8 mouse cellular contexts compared by ENCODE assay signal in the genomic region with DNA sequence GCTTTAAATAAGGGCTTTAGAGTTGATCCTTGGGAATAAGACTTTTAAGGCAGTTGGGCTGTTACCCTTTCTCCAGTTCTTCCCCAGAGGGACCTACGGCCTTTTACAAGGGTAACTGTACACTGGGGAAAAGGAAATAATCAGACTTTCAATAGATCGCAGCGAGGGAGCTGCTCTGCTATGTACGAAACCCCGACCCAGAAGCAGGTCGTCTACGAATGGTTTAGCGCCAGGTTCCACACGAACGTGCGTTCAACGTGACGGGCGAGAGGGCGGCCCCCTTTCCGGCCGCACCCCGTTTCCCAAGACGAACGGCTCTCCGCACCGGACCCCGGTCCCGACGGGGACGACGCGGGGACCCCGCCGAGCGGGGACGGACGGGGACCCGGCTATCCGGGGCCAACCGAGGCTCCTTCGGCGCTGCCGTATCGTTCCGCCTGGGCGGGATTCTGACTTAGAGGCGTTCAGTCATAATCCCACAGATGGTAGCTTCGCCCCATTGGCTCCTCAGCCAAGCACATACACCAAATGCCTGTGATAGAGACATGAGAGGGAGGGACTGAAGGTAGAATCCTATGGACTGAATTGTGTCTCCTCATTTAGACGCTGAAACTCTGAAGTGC. TPM values are rescaled to one million over a fixed set of nuclear protein-coding genes. Genes with fewer than 3 reads are reported as not detected.
DNase-seq lines count a peak whose midpoint lies in the region; ATAC-seq and TF ChIP-seq lines count a peak whose summit lies in the region.
"Not testable (repeated sequence)": the region's sequence is repeated elsewhere in the genome, so short reads cannot be mapped to it uniquely, and the experiment has no call there.

No protein-coding gene starts in this region.

- not testable (repeated sequence) for H3K4me2 ChIP-seq in intestine, postnatal 0 days (replicated peaks; ENCODE audit: low read depth); lung, embryonic 16.5 days (ENCODE audit: low read depth, low read length)

- peak; percentile 57 for DNase-seq in adrenal gland, postnatal 14 days
- not testable (repeated sequence) for DNase-seq in heart, embryonic 10.5 days (ENCODE audit: low spot score)
- DNase-seq in left cerebral cortex, adult 18-20 months (ENCODE audit: low spot score in 2 of 2): peak; percentile 77
- peak; percentile 71 for DNase-seq in thymus, adult 2 months

- TF ChIP-seq CTCF in intestine, postnatal 0 days (IDR thresholded peaks at IDR 0.05; ENCODE audit: low read depth); thymus, adult 2 months (IDR thresholded peaks at IDR 0.05; ENCODE audit: borderline replicate concordance, control insufficient read depth, extremely low read depth, insufficient read depth, low read length, poor library complexity): not testable (repeated sequence)

- not testable (repeated sequence) for H3K9ac ChIP-seq in intestine, postnatal 0 days (ENCODE audit: low read depth, low read length); lung, embryonic 16.5 days (ENCODE audit: low read length)

- 22% methylated on average over 45 of the region's 45 CpGs for WGBS in heart, embryonic 10.5 days
- WGBS in intestine, postnatal 0 days: 40% methylated on average over 31 of the region's 45 CpGs
- 21% methylated on average over 30 of the region's 45 CpGs for WGBS in lung, embryonic 16.5 days
- WGBS in thymus, adult 2 months: 81% methylated on average over 45 of the region's 45 CpGs

- not testable (repeated sequence) for H3K4me1 ChIP-seq in heart, embryonic 10.5 days; intestine, postnatal 0 days (replicated peaks; ENCODE audit: control insufficient read depth, insufficient read depth, low read length); lung, embryonic 16.5 days (replicated peaks; ENCODE audit: control insufficient read depth, insufficient read depth, low read length); thymus, adult 2 months (replicated peaks; ENCODE audit: control insufficient read depth, insufficient read depth, low read length)

- H3K27ac ChIP-seq in heart, embryonic 10.5 days; intestine, postnatal 0 days (ENCODE audit: low read depth, low read length); lung, embryonic 16.5 days (ENCODE audit: low read length); thymus, adult 2 months (ENCODE audit: control insufficient read depth, insufficient read depth, low read length): not testable (repeated sequence)

- TF ChIP-seq POLR2A in thymus, adult 2 months (IDR thresholded peaks at IDR 0.05; ENCODE audit: control insufficient read depth, extremely low read depth, insufficient read depth, low read length, poor library complexity): not testable (repeated sequence)

- peaks cover 17% of the 10 kb centered on the region for H3K36me3 ChIP-seq in heart, embryonic 10.5 days
- H3K36me3 ChIP-seq in intestine, postnatal 0 days (ENCODE audit: control insufficient read depth, insufficient read depth): peaks cover 37% of the 10 kb centered on the region; the same call in 1 of the 2 replicates
- H3K36me3 ChIP-seq in lung, embryonic 16.5 days (ENCODE audit: control insufficient read depth, insufficient read depth, low read length); thymus, adult 2 months (ENCODE audit: control insufficient read depth, insufficient read depth, low read length): not testable (repeated sequence)

- not testable (repeated sequence) for H3K9me3 ChIP-seq in heart, embryonic 10.5 days; intestine, postnatal 0 days (ENCODE audit: control insufficient read depth); lung, embryonic 16.5 days (ENCODE audit: control insufficient read depth, low read length)

- H3K4me3 ChIP-seq in heart, embryonic 10.5 days: peak overlapping the region; percentile 42
- H3K4me3 ChIP-seq in intestine, postnatal 0 days (ENCODE audit: low read depth, low read length); lung, embryonic 16.5 days (ENCODE audit: low read length); thymus, adult 2 months (ENCODE audit: control insufficient read depth, insufficient read depth, low read length): not testable (repeated sequence)

- ATAC-seq in erythroblast, adult 5-6 weeks (replicated peaks; ENCODE audit: low FRiP score, poor library complexity, severe bottlenecking): peak; percentile 100
- peak; percentile 100 for ATAC-seq in intestine, postnatal 0 days
- peak; percentile 100 for ATAC-seq in lung, embryonic 16.5 days (ENCODE audit: low read depth)
- ATAC-seq in neutrophil, adult 5-6 weeks (ENCODE audit: extremely low read depth, insufficient number of reproducible peaks, low FRiP score, poor library complexity, severe bottlenecking): peak; percentile 98

- not testable (repeated sequence) for H3K27me3 ChIP-seq in heart, embryonic 10.5 days (ENCODE audit: insufficient read depth, poor library complexity, severe bottlenecking); intestine, postnatal 0 days (replicated peaks; ENCODE audit: control insufficient read depth, insufficient read depth, low read length); lung, embryonic 16.5 days (ENCODE audit: control insufficient read depth, insufficient read depth, low read depth, low read length); thymus, adult 2 months (ENCODE audit: control insufficient read depth, insufficient read depth, low read length)

RNA-seq across cellular contexts. Expression of gene Tspan3, which starts 58.3 kb away (rescaled TPM):
- 121 and 122 TPM in 2 replicates for total RNA-seq in adrenal gland, postnatal 14 days (2021)
- 6.9 and 11.1 TPM in 2 replicates for total RNA-seq in erythroblast, adult 5-6 weeks (2015; ENCODE audit: low replicate concordance)
- 4.2 and 18.2 TPM in 2 replicates for total RNA-seq in erythroblast, adult 5-6 weeks (2017; ENCODE audit: low replicate concordance)
- polyA plus RNA-seq in heart, embryonic 10.5 days (2016; fragmentation: Nextera tagmentation; extraction: Ambion mirVana): 399 and 412 TPM in 2 replicates
- 213 and 230 TPM in 2 replicates for polyA plus RNA-seq in intestine, postnatal 0 days (2015; fragmentation: Nextera tagmentation; extraction: Ambion mirVana)
- 100 to 1,000 TPM; 347 to 373 TPM for total RNA-seq in left cerebral cortex, adult 18-20 months (2021)
- polyA plus RNA-seq in lung, embryonic 16.5 days (2015; fragmentation: Nextera tagmentation; extraction: Ambion mirVana): 406 and 422 TPM in 2 replicates
- total RNA-seq in neutrophil, adult 5-6 weeks (2017): 6.3 and 6.9 TPM in 2 replicates
- polyA plus RNA-seq in thymus, adult 2 months (2012; rRNA removed): 120 and 146 TPM in 2 replicates
